Mouse (Mus musculus): ENCODE results near the gene Fam189a1. TPM values are rescaled to one million over a fixed set of nuclear protein-coding genes. Genes with fewer than 3 reads are reported as not detected.

Fam189a1 gene
- polyA plus RNA-seq, 1 experiment from 2014 or later, result 0.54 TPM

DNA sequence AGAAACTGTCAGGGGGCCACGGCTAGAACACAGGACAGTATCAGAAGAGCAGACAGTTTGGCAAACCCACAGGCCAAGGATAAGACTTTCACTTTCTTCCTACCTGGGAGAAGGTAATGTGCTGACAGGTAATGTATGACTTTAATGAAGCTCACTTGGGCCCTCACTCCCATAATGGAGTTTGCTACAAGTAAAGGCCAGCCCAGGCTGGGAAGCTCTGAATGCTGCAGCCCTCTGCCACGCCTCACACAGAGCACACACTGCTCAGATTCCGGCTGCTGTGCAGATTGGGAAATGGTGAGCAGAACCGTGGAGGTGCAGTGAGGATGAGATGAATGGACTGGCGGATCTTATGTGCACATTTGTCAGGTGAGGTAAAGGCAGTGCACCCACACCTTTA is 211.7 kb downstream of the Fam189a1 start:
- Histone ChIP-seq H3K4me2 (replicated peaks; ENCODE audit: low read depth, low read length) (no peak overlapping the region), H3K4me1 (ENCODE audit: control insufficient read depth, insufficient read depth, low read length) (no peaks in the 10 kb centered on the region), H3K4me3 (ENCODE audit: low read depth, low read length) (no peak overlapping the region), H3K9ac (replicated peaks; ENCODE audit: low read depth, low read length) (no peak overlapping the region), H3K36me3 (ENCODE audit: control insufficient read depth, insufficient read depth, low read length) (no peaks in the 10 kb centered on the region), H3K27ac (ENCODE audit: low read length) (no peak overlapping the region), H3K9me3 (ENCODE audit: control insufficient read depth, low read depth, low read length) (no peaks in the 10 kb centered on the region), H3K27me3 (ENCODE audit: control insufficient read depth, insufficient read depth, low read length) (no peaks in the 10 kb centered on the region)
- no peak for ATAC-seq (ENCODE audit: insufficient number of reproducible peaks, insufficient read depth, low FRiP score, low read depth)
- WGBS, result 77% methylated on average over 5 of the region's 5 CpGs

DNA sequence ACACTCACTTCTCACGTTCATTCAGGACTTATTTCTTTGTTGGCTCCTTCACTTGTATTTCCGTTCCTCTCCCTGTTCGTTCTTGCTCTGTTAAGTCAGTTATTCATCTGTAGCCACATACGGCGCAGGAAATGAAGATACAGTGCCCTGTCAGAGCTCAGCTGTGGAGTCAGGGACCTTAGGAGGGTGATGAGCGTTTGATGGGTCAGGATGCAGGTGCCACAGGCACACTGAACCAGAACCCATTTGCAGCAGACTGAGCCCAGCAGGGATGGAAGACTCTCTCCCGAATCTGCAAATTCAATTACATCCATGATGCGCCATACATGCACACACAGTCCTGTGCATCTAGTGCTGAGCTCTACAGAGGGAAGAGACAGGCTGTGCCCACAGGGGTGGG is 212.2 kb downstream of the Fam189a1 start:
- Histone ChIP-seq H3K9ac (replicated peaks; ENCODE audit: low read depth, low read length) (no peak overlapping the region), H3K4me2 (replicated peaks; ENCODE audit: low read depth, low read length) (no peak overlapping the region), H3K36me3 (ENCODE audit: control insufficient read depth, insufficient read depth, low read length) (no peaks in the 10 kb centered on the region), H3K9me3 (ENCODE audit: control insufficient read depth, low read depth, low read length) (no peaks in the 10 kb centered on the region), H3K4me3 (ENCODE audit: low read depth, low read length) (no peak overlapping the region), H3K4me1 (ENCODE audit: control insufficient read depth, insufficient read depth, low read length) (no peaks in the 10 kb centered on the region), H3K27ac (ENCODE audit: low read length) (no peak overlapping the region), H3K27me3 (ENCODE audit: control insufficient read depth, insufficient read depth, low read length) (no peaks in the 10 kb centered on the region)
- no peak for ATAC-seq (ENCODE audit: insufficient number of reproducible peaks, insufficient read depth, low FRiP score, low read depth)
- 85% methylated on average over 8 of the region's 8 CpGs for WGBS

DNA sequence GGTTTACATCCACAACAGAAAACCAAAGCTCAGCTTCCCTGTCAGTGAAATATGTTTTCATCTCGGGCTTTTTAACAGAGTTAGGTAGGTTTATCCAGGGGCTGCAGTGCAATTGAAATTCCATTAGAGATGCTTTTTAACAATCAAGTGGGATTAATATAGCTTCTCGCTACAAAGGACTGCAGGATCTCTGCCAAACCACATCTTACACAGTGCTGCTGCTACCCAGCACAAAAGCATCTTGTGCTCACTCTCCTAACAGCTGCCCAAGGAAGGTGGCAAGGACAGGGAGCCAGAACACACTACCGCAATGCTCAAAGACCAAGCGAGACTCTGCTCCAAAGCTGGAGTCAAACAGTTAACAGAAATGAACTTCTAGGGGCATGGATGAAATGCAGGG is 219.4 kb downstream of the Fam189a1 start:
- H3K4me2 ChIP-seq (replicated peaks; ENCODE audit: low read depth, low read length), result no peak overlapping the region
- H3K27ac ChIP-seq (ENCODE audit: low read length), result no peak overlapping the region
- no peaks in the 10 kb centered on the region for H3K4me1 ChIP-seq (ENCODE audit: control insufficient read depth, insufficient read depth, low read length)
- no peaks in the 10 kb centered on the region for H3K36me3 ChIP-seq (ENCODE audit: control insufficient read depth, insufficient read depth, low read length)
- H3K9me3 ChIP-seq (ENCODE audit: control insufficient read depth, low read depth, low read length), result no peaks in the 10 kb centered on the region
- no peaks in the 10 kb centered on the region for H3K27me3 ChIP-seq (ENCODE audit: control insufficient read depth, insufficient read depth, low read length)
- ATAC-seq (ENCODE audit: insufficient number of reproducible peaks, insufficient read depth, low FRiP score, low read depth), result no peak
- WGBS, result 73% methylated on average over 4 of the region's 4 CpGs
- no peak overlapping the region for H3K9ac ChIP-seq (replicated peaks; ENCODE audit: low read depth, low read length)
- no peak overlapping the region for H3K4me3 ChIP-seq (ENCODE audit: low read depth, low read length)

DNA sequence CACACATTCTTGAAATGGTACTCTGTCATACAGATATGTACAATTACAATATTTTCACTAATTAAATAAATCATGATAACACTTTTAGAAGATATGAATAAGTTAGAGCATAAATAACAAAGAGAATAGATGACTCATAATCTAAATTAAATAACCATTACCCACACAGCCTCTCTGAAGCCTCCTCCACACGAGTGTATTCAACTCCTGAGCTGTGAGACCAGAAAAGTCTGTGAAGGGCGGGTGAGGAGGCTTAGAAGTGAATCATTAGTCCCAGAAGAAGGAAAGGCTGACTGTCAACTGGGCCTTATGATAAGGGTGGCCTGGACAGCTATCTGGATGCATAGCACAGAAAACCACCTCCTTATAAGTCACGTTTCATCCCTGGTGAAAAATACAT is 222.3 kb downstream of the Fam189a1 start:
- ATAC-seq (ENCODE audit: insufficient number of reproducible peaks, insufficient read depth, low FRiP score, low read depth), result no peak
- no peaks in the 10 kb centered on the region for H3K36me3 ChIP-seq (ENCODE audit: control insufficient read depth, insufficient read depth, low read length)
- H3K27ac ChIP-seq (ENCODE audit: low read length), result no peak overlapping the region
- H3K4me3 ChIP-seq (ENCODE audit: low read depth, low read length), result no peak overlapping the region
- no peaks in the 10 kb centered on the region for H3K4me1 ChIP-seq (ENCODE audit: control insufficient read depth, insufficient read depth, low read length)
- H3K9ac ChIP-seq (replicated peaks; ENCODE audit: low read depth, low read length), result no peak overlapping the region
- no peak overlapping the region for H3K4me2 ChIP-seq (replicated peaks; ENCODE audit: low read depth, low read length)
- no peaks in the 10 kb centered on the region for H3K27me3 ChIP-seq (ENCODE audit: control insufficient read depth, insufficient read depth, low read length)
- H3K9me3 ChIP-seq (ENCODE audit: control insufficient read depth, low read depth, low read length), result no peaks in the 10 kb centered on the region
- 60% methylated on average over 3 of the region's 3 CpGs for WGBS

DNA sequence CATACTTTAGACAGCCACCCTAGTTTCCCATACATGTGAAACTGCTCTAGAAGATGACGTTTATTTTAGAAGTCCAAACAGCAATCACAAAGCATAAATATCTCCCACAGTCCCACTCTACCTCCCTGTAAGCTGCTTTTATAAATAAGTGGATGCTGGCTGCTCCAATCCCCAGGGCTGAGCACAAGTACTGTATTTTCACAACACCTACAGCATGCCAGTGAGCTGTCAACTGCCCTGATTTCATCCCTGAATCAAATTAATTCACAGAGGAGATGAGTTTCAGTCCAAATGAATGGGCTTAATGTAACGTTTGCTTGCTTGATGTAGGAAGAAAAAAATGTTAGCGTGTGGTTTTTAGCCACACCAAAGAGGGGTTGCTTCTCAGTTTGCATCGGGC is 225.4 kb downstream of the Fam189a1 start:
- no peak for ATAC-seq (ENCODE audit: insufficient number of reproducible peaks, insufficient read depth, low FRiP score, low read depth)
- no peak overlapping the region for H3K4me3 ChIP-seq (ENCODE audit: low read depth, low read length)
- no peak overlapping the region for H3K9ac ChIP-seq (replicated peaks; ENCODE audit: low read depth, low read length)
- H3K36me3 ChIP-seq (ENCODE audit: control insufficient read depth, insufficient read depth, low read length), result no peaks in the 10 kb centered on the region
- no peak overlapping the region for H3K27ac ChIP-seq (ENCODE audit: low read length)
- no peaks in the 10 kb centered on the region for H3K27me3 ChIP-seq (ENCODE audit: control insufficient read depth, insufficient read depth, low read length)
- H3K4me2 ChIP-seq (replicated peaks; ENCODE audit: low read depth, low read length), result no peak overlapping the region
- no peaks in the 10 kb centered on the region for H3K4me1 ChIP-seq (ENCODE audit: control insufficient read depth, insufficient read depth, low read length)
- 61% methylated on average over 4 of the region's 4 CpGs for WGBS
- H3K9me3 ChIP-seq (ENCODE audit: control insufficient read depth, low read depth, low read length), result no peaks in the 10 kb centered on the region

DNA sequence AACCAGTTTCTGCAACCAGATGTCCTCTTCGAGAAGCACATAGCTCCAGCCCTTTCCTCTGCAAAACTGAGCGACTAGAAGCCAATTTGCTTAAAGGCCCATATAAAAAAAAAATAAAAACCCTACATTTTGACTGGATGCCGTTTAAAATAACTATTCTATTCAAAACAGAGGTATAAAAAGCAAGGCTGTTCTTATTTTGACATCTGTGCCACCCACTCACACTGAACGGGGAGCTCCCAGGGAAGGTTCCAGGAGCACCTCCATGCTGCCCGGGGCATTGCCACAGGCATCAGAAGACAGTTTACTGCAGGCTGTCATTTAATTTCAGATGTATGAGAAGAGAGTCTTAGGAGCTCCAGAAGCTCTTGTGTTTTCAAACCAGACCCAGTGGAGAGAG is 232.5 kb downstream of the Fam189a1 start:
- Histone ChIP-seq H3K36me3 (ENCODE audit: control insufficient read depth, insufficient read depth, low read length) (no peaks in the 10 kb centered on the region), H3K9ac (replicated peaks; ENCODE audit: low read depth, low read length) (no peak overlapping the region), H3K4me3 (ENCODE audit: low read depth, low read length) (no peak overlapping the region), H3K4me1 (ENCODE audit: control insufficient read depth, insufficient read depth, low read length) (no peaks in the 10 kb centered on the region), H3K4me2 (replicated peaks; ENCODE audit: low read depth, low read length) (no peak overlapping the region), H3K9me3 (ENCODE audit: control insufficient read depth, low read depth, low read length) (no peaks in the 10 kb centered on the region), H3K27me3 (ENCODE audit: control insufficient read depth, insufficient read depth, low read length) (no peaks in the 10 kb centered on the region), H3K27ac (ENCODE audit: low read length) (no peak overlapping the region)
- ATAC-seq (ENCODE audit: insufficient number of reproducible peaks, insufficient read depth, low FRiP score, low read depth), result no peak
- 81% methylated on average over 5 of the region's 5 CpGs for WGBS

DNA sequence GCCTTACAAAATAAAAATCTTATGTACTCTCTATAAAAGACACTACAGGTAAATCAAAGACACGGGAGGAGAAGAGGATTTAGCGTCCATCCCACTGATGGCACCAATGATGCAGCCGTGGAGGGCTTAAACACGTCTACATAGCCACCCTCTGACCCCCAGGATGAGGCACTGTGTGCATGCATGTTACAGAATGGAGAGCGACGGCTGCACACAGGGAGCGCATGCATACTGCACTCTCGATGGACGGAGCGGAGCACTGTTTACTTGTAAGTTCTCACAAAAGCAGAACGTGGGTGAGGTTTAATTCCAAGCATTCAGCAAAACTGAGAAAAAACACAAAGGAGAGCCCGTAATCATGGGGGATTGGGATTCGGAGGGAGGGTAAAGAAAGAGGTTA is 235.2 kb downstream of the Fam189a1 start:
- no peaks in the 10 kb centered on the region for H3K4me1 ChIP-seq (ENCODE audit: control insufficient read depth, insufficient read depth, low read length)
- no peaks in the 10 kb centered on the region for H3K36me3 ChIP-seq (ENCODE audit: control insufficient read depth, insufficient read depth, low read length)
- H3K27ac ChIP-seq (ENCODE audit: low read length), result no peak overlapping the region
- H3K27me3 ChIP-seq (ENCODE audit: control insufficient read depth, insufficient read depth, low read length), result no peaks in the 10 kb centered on the region
- 80% methylated on average over 13 of the region's 13 CpGs for WGBS
- no peak for ATAC-seq (ENCODE audit: insufficient number of reproducible peaks, insufficient read depth, low FRiP score, low read depth)
- no peak overlapping the region for H3K4me2 ChIP-seq (replicated peaks; ENCODE audit: low read depth, low read length)
- no peaks in the 10 kb centered on the region for H3K9me3 ChIP-seq (ENCODE audit: control insufficient read depth, low read depth, low read length)
- no peak overlapping the region for H3K9ac ChIP-seq (replicated peaks; ENCODE audit: low read depth, low read length)
- no peak overlapping the region for H3K4me3 ChIP-seq (ENCODE audit: low read depth, low read length)

DNA sequence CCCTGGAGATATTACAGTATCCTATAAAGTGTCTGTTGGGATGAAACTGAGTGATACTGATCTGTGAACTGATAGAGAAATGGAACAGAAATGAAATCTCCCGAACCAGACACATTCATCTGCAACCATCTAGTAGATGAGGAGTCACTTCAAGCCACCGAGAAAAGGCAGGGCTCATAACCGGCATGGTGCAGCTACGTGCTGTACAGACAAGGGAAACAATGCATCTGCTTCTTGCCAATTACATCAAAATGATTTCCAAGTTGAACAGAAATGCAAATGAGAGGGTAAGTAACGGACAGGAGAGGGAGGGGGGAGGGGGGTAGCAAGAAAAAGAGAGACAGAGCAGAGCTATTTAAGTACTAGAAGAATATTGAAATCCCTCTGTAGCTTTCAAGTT is 235.6 kb downstream of the Fam189a1 start:
- Histone ChIP-seq H3K4me3 (ENCODE audit: low read depth, low read length) (no peak overlapping the region), H3K36me3 (ENCODE audit: control insufficient read depth, insufficient read depth, low read length) (no peaks in the 10 kb centered on the region), H3K9ac (replicated peaks; ENCODE audit: low read depth, low read length) (no peak overlapping the region), H3K4me1 (ENCODE audit: control insufficient read depth, insufficient read depth, low read length) (no peaks in the 10 kb centered on the region), H3K4me2 (replicated peaks; ENCODE audit: low read depth, low read length) (no peak overlapping the region), H3K27ac (ENCODE audit: low read length) (no peak overlapping the region), H3K27me3 (ENCODE audit: control insufficient read depth, insufficient read depth, low read length) (no peaks in the 10 kb centered on the region), H3K9me3 (ENCODE audit: control insufficient read depth, low read depth, low read length) (no peaks in the 10 kb centered on the region)
- no peak for ATAC-seq (ENCODE audit: insufficient number of reproducible peaks, insufficient read depth, low FRiP score, low read depth)
- 88% methylated on average over 5 of the region's 5 CpGs for WGBS

DNA sequence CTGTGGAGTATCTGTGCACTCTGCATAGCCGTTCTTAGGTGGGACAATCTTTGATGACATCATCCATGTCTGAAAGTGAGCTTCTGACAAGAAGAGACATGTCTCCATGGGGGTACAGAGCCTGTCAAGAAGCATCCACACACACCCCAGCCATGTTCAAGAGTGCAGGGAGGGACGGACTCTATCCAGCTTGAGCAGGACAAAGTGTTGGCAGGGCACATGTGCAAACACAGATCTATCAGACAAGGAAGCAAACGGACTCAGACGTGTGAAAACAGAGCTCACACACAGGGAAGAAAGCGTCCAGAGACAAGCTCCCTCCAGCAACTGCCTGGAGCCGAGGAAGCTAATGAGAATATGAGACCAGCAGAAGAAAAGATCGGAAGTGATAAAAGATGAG is 239.7 kb downstream of the Fam189a1 start:
- no peak overlapping the region for H3K4me2 ChIP-seq (replicated peaks; ENCODE audit: low read depth, low read length)

More for the DNA sequence above, 239.7 kb downstream of the Fam189a1 start:
- H3K36me3 ChIP-seq (ENCODE audit: control insufficient read depth, insufficient read depth, low read length), result no peaks in the 10 kb centered on the region
- no peaks in the 10 kb centered on the region for H3K4me1 ChIP-seq (ENCODE audit: control insufficient read depth, insufficient read depth, low read length)
- WGBS, result 42% methylated on average over 7 of the region's 7 CpGs
- H3K4me3 ChIP-seq (ENCODE audit: low read depth, low read length), result no peak overlapping the region
- H3K9me3 ChIP-seq (ENCODE audit: control insufficient read depth, low read depth, low read length), result no peaks in the 10 kb centered on the region
- H3K9ac ChIP-seq (replicated peaks; ENCODE audit: low read depth, low read length), result no peak overlapping the region
- no peaks in the 10 kb centered on the region for H3K27me3 ChIP-seq (ENCODE audit: control insufficient read depth, insufficient read depth, low read length)
- H3K27ac ChIP-seq (ENCODE audit: low read length), result no peak overlapping the region
- no peak for ATAC-seq (ENCODE audit: insufficient number of reproducible peaks, insufficient read depth, low FRiP score, low read depth)
